Mouse (Mus musculus) hindbrain, postnatal 0 days (tissue): ENCODE measurements around the gene 4930426L09Rik. TPM values are rescaled to one million over a fixed set of nuclear protein-coding genes. Genes with fewer than 3 reads are reported as not detected.

ENCODE experiments used
- ATAC-seq: fragments of 200-750 bp; cut with Nextera tagmentation; 2 replicates; pipeline ENCODE4 v1.8.0; 2017; ENCODE audit warnings: mild to moderate bottlenecking, moderate TSS enrichment, moderate library complexity
- DNase-seq: peaks from one replicate; pipeline ENCODE4 v3.0.0-alpha.2; 2015; ENCODE audit warnings: low spot score
- H3K27ac ChIP-seq: fragments of 300-500 bp; sonication (generic); 2 replicates; pipeline ENCODE4 v1.5.1; 2014; ENCODE audit warnings: mild to moderate bottlenecking
- H3K27me3 ChIP-seq: fragments of 300-500 bp; sonication (generic); 2 replicates; pipeline ENCODE4 v1.6.1; 2014; ENCODE audit warnings: low read length, mixed read lengths; ENCODE audit not compliant: insufficient read depth
- H3K36me3 ChIP-seq: fragments of 300-500 bp; sonication (generic); 2 replicates; pipeline ENCODE4 v1.6.1; 2014; ENCODE audit warnings: low read length, mixed read lengths; ENCODE audit not compliant: insufficient read depth
- H3K4me1 ChIP-seq: fragments of 300-500 bp; sonication (generic); 2 replicates; pipeline ENCODE4 v1.6.1; 2014; ENCODE audit warnings: antibody characterized with exemption, low read length, mixed read lengths; ENCODE audit not compliant: insufficient read depth
- H3K4me2 ChIP-seq: fragments of 300-500 bp; sonication (generic); 2 replicates; pipeline ENCODE4 v1.6.1; 2014; ENCODE audit warnings: low read depth, mild to moderate bottlenecking, low read length, moderate library complexity, mixed read lengths
- H3K4me3 ChIP-seq: fragments of 300-500 bp; sonication (generic); 2 replicates; pipeline ENCODE4 v1.5.1; 2014; ENCODE audit warnings: low read length
- H3K9ac ChIP-seq: fragments of 300-500 bp; sonication (generic); replicated peaks from 2 replicates; pipeline ENCODE4 v1.6.1; 2014; ENCODE audit warnings: mild to moderate bottlenecking, low read length, moderate library complexity, mixed read lengths
- H3K9me3 ChIP-seq: fragments of 300-500 bp; sonication (generic); 2 replicates; pipeline ENCODE4 v1.6.1; 2016; ENCODE audit warnings: low read length, mixed read lengths
- CTCF ChIP-seq: IDR thresholded peaks from 2 replicates; pipeline ENCODE4 v1.5.1; 2016; ENCODE audit warnings: antibody characterized with exemption, control low read depth, low read depth
- WGBS: fragments of 180-500 bp; shearing (Covaris S2); extraction: QIAGEN DNeasy Blood & Tissue Kit; methylation state at CpG from one replicate; pipeline ENCODE4 v1.1.7; 2014; 5-methylcytosine and 5-hydroxymethylcytosine counted together
- polyA plus RNA-seq: library from polyadenylated mRNA; unstranded; fragments of >200 nt; fragmentation: Nextera tagmentation; extraction: Ambion mirVana; gene quantifications from 2 replicates; pipeline ENCODE4 v1.2.1, GENCODE M21; 2015
- total RNA-seq: library from RNA; depleted of rRNA; stranded (reverse); fragments of >200 nt; gene quantifications from 2 replicates; pipeline ENCODE4 v1.2.3, GENCODE M21; 2014

Gene 4930426L09Rik
- total and polyA plus RNA-seq, 2 experiments from 2014 or later = 0.76 to 2.0 TPM

DNA sequence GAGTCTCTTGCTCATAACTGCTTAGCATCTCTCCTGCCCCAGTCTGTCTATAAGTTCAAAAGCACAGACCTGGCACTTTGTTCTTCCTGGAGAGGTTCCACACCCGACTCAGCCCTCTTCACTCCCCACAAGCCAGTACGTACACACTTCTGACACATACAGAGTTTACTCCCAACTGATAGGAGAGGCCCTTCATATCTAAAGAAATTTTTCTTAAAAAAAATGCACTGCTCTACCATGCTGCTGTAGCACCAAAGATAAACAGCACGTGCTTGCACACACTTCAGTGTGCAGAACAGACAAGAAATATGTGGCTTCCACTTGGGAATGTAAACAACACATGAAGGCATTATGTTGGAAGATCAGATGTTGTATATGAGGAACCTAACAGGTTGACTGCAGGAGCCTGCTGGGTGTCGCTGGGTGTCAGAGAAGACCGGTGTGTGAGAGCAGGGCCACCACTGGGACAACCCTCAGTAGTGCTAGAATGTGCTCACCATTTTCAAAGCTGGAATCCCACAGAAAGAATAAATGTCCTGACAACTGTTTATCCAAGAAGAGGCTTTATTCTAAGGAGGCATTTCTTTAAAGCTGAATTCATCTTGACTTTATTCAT, 29.0 kb upstream of the 4930426L09Rik start:
- WGBS = 74% methylated on average over 5 of the region's 5 CpGs
- Histone ChIP-seq H3K27me3 (no peaks in the 10 kb centered on the region), H3K4me3 (no peak overlapping the region), H3K9me3 (0 out of 2 replicates have a peak, but pooled peaks cover 4% of the 10 kb centered on the region), H3K4me2 (no peak overlapping the region), H3K4me1 (no peaks in the 10 kb centered on the region), H3K9ac (no peak overlapping the region), H3K36me3 (no peaks in the 10 kb centered on the region), H3K27ac (no peak overlapping the region)
- no peak for TF ChIP-seq CTCF
- DNase-seq = no peak
- ATAC-seq = no peak

DNA sequence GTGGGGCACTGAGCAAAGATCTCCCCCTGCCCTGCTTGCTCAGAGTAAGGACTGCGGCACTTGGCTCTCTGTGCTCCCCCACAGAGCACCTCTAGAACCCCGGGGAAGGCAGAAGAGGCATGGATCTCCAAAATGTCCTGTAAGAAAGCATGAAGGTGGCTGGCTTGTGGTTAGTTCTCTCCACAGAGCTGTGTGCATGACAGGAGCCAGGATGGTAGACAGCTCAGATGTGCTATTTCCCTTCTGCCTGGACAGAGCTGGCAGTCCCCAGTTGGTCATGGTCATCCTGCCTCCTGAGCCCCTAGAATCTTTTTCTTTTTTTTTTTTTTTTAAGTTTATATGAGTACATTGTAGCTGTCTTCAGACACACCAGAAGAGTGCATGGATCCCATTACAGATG, 27.7 kb upstream of the 4930426L09Rik start:
- Histone ChIP-seq H3K4me2 (no peak overlapping the region), H3K27ac (no peak overlapping the region), H3K4me1 (no peaks in the 10 kb centered on the region), H3K9ac (no peak overlapping the region), H3K9me3 (0 out of 2 replicates have a peak, but pooled peaks cover 4% of the 10 kb centered on the region), H3K36me3 (no peaks in the 10 kb centered on the region), H3K4me3 (no peak overlapping the region), H3K27me3 (no peaks in the 10 kb centered on the region)
- 77% methylated on average over 2 of the region's 2 CpGs for WGBS
- DNase-seq (no peak), ATAC-seq (no peak)
- no peak for TF ChIP-seq CTCF

- no peak for TF ChIP-seq CTCF
- no peak overlapping the region for H3K4me3 ChIP-seq
- H3K4me1 ChIP-seq = no peaks in the 10 kb centered on the region
- no peak overlapping the region for H3K9ac ChIP-seq
- WGBS = 89% methylated on average over 3 of the region's 3 CpGs
- no peak overlapping the region for H3K27ac ChIP-seq
- H3K27me3 ChIP-seq = no peaks in the 10 kb centered on the region
- ATAC-seq (no peak), DNase-seq (no peak)
- no peak overlapping the region for H3K4me2 ChIP-seq
- H3K36me3 ChIP-seq = no peaks in the 10 kb centered on the region
- 0 out of 2 replicates have a peak, but pooled peaks cover 4% of the 10 kb centered on the region for H3K9me3 ChIP-seq
Measured at GRCm38 (mm10) chr2:18971564-18971963, 26.6 kb upstream of the 4930426L09Rik start.

DNA sequence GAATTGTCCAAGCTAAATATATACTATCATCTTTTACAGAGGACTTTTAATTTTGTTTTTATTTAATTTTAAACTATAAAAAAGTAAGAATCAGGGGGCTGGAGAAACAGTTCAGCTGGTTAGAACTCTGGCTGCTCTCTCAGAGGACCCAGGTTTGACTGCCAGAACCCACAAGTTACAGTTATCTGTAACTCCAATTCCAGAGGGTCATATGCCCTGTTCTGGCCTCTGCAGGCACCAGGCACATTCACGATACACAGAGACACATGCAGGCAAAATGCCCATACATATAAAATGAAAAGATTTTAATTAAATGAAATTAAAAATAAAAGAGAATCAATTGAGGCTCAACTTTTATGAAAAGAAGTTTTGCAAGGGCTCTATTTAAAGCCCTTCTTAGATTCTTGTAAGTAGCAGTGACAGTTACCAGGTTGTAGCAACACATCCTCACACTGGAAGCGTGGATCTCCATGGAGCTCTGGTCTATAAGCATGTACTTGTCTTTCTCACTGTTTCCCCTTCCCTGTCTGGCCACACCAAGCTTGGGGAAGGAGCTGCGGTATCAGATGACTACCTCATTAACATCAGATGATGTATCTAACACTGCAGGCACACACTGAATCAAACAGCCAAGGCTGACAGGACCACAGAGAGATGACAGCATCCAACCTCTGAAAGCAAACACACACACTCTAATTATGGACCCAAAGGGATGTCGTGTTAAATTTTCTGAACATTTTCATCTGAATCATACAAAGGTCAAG, 23.1 kb upstream of the 4930426L09Rik start:
- H3K27me3 ChIP-seq = no peaks in the 10 kb centered on the region
- no peak overlapping the region for H3K4me3 ChIP-seq
- H3K9ac ChIP-seq = no peak overlapping the region
- 48% methylated on average over 4 of the region's 4 CpGs for WGBS
- H3K36me3 ChIP-seq = no peaks in the 10 kb centered on the region
- H3K27ac ChIP-seq = no peak overlapping the region
- no peaks in the 10 kb centered on the region for H3K4me1 ChIP-seq
- DNase-seq (no peak), ATAC-seq (no peak)
- H3K9me3 ChIP-seq = 0 out of 2 replicates have a peak, but pooled peaks cover 4% of the 10 kb centered on the region
- H3K4me2 ChIP-seq = no peak overlapping the region
- no peak for TF ChIP-seq CTCF

- Histone ChIP-seq H3K36me3 (no peaks in the 10 kb centered on the region), H3K9me3 (0 out of 2 replicates have a peak, but pooled peaks cover 4% of the 10 kb centered on the region), H3K4me1 (no peaks in the 10 kb centered on the region), H3K4me2 (no peak overlapping the region), H3K27ac (no peak overlapping the region), H3K9ac (no peak overlapping the region), H3K4me3 (no peak overlapping the region), H3K27me3 (no peaks in the 10 kb centered on the region)
- WGBS = 81% methylated on average over 2 of the region's 2 CpGs
- no peak for ATAC-seq
- TF ChIP-seq CTCF = no peak
- no peak for DNase-seq
Measured at GRCm38 (mm10) chr2:18976175-18976574, 22.0 kb upstream of the 4930426L09Rik start.

GRCm38 (mm10) chr2:18977201-18977805, 20.8 kb upstream of the 4930426L09Rik start:
- WGBS = 91% methylated on average over 10 of the region's 10 CpGs
- Histone ChIP-seq H3K9ac (no peak overlapping the region), H3K36me3 (no peaks in the 10 kb centered on the region), H3K4me1 (no peaks in the 10 kb centered on the region), H3K9me3 (0 out of 2 replicates have a peak, but pooled peaks cover 4% of the 10 kb centered on the region), H3K4me2 (no peak overlapping the region), H3K27me3 (no peaks in the 10 kb centered on the region), H3K4me3 (no peak overlapping the region), H3K27ac (no peak overlapping the region)
- no peak for DNase-seq
- no peak for TF ChIP-seq CTCF
- ATAC-seq = no peak
